Mouse (Mus musculus) forelimb bud, embryonic 11.5 days (tissue): ENCODE measurements around the gene Zfp507.
A peak's percentile ranks its signal among the peaks of the same experiment; 100 is the strongest.

Experiments used
- DNase-seq: peaks from one replicate; pipeline ENCODE4 v3.0.0-alpha.2; 2012; ENCODE audit warnings: low read depth, low spot score

Zfp507 gene

GRCm38 (mm10) chr7:35782252-35782651 lies 20.6 kb downstream of the Zfp507 start:
- no peak for DNase-seq

DNA sequence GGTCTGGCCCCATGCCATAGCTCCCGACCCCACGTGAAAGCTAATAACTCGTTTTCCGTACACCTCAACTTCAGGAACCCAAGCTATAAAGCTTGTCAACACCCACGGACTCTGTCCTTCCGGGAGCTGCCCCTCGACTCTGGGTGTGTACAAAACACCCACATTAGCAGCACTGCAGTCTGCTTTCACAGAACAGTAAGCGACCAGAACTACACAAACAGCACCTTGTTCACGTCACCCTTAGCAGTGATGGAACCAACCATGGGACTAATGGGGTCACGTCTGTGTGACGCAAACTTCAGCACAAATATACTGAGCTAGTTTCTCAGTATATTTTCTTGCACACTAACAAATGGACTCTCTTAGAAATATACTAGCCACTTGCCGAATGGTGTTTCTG lies 28.7 kb downstream of the Zfp507 start:
- no peak for DNase-seq

DNA sequence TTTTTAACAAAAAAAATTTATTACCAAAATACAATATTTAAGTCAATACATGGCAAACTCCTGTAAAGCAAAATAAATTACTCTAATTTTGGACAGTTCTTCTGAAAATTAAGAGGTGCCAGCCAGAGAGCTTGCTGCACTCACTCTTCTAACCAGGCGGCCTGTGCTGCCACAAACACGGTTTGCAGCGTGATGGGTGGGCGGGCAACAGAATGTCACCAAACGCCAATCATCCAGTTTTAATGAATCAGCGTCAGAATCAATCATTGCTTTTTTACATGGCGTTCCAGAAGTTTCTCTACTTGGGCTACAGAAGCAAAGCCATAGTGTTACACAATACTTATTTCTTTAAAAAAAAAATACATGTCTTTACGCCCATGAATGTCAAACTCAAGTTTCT lies 30.5 kb downstream of the Zfp507 start:
- DNase-seq, result no peak

- no peak for DNase-seq
Observed at GRCm38 (mm10) chr7:35771106-35771505, 31.7 kb downstream of the Zfp507 start.

- no peak for DNase-seq
Observed at GRCm38 (mm10) chr7:35770122-35770521, 32.7 kb downstream of the Zfp507 start.

DNA sequence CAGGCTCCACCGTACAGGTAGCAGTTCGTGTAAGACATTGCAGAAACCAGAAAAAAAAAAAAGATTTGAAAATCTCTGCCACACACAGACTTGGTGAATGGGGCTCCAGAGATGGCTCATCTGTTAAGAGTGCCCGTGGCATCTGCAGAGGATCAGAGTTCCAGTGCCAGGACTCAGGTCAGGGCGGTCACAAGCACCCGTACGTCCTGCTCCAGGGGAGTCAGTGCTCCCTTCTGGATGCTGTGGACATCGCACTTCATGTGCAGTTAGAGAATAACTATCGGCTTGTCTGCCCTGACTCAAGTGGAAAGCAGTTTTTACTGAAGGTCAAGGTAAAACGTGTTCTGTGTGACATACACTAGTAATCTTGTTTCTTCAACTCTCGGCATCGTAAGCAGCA lies 38.3 kb downstream of the Zfp507 start:
- no peak for DNase-seq

GRCm38 (mm10) chr7:35761801-35762200 lies 41.0 kb downstream of the Zfp507 start:
- no peak for DNase-seq

- DNase-seq, result no peak
Observed at GRCm38 (mm10) chr7:35759602-35760001, 43.2 kb downstream of the Zfp507 start.

DNA sequence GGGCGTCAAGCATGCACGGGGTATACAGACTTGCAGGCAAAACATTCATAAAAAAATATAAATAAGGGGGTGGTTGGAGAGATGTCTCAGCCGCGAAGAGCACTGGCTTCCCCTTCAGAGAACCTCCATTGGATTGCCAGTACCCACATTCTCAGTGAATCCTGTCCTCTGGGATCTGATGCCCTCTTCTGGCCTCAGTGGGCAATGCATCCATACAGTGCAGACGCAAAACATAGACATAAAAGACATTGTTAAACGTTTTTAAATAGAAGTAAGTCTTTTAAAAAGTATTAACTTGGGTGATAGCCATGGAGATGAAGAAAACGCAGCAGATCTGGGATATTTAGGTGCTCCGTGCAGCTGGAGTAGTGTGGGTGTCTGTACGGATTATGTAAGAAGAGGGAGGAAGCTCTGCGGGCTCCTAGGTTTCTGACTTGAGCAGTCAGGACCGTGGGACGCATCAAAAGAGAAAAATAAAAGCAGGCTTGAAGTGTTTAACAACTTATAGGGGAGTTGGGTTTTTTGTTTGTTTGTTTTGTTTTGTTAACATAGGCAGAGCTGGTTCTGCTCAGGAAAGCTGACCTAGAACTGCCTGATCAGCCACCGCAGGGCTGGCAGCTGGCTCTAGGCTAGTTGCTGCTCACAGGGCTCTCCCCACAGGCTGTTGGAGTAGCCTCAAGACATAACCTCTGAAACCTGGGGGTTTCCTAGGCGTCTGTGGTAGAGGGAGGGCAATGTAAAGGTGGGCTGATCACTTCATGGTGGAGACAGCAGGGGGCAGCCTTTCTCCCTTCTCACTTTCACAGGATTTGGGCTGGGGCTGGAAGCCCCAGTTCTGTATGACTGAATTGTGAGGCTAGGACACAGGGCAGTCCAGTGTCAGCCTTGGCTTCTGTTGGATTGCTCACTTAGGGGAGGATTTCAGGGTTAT lies 46.0 kb downstream of the Zfp507 start:
- no peak for DNase-seq

DNA sequence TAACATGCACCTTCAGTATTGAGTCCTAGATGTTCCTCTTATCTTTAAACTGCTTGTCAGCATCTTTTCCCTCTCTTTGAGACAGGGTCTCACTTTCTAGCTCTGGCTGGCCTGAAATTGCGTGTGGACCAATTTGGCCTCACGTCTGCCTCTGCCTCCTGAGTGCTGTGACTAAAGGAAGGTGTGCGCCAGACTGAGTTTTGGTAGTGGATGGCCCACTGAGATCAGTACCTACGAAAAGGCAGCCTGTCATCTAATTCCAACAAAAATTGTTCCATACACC lies 48.0 kb downstream of the Zfp507 start:
- no peak for DNase-seq

GRCm38 (mm10) chr7:35754033-35754885 lies 48.5 kb downstream of the Zfp507 start, which contains the start of gene Dpy19l3:
Dpy19l3 (minus strand) TSS chr7:35754454.
- DNase-seq, result peak; percentile 81

GRCm38 (mm10) chr7:35753319-35754032 lies 49.3 kb downstream of the Zfp507 start:
- DNase-seq, result no peak

- DNase-seq, result no peak
Observed at GRCm38 (mm10) chr7:35750873-35751272, 51.9 kb downstream of the Zfp507 start.

- no peak for DNase-seq
Observed at GRCm38 (mm10) chr7:35747397-35747964, 55.3 kb downstream of the Zfp507 start.

- DNase-seq, result no peak
Observed at GRCm38 (mm10) chr7:35746686-35747396, 56.0 kb downstream of the Zfp507 start.

DNA sequence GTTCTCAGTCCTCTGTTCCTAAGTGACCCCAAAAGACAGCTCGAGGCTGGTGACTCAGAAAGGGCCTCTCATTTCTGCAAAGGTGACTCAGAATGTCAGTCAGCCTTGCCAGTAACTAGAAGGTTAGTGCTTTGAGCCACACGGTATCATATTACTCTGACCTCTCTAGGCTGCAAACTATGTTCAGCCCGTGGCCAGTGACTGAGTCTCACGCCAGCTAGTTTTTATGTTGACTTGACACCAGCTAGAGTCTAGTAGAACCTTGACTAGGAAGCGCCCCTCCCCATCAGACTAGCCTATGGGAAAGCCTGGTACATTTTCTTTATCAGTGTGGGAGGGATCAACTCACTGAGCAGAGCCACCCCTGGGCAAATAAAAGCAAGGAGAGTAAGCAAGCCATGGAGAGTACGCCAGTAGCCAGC lies 57.5 kb downstream of the Zfp507 start:
- no peak for DNase-seq

DNA sequence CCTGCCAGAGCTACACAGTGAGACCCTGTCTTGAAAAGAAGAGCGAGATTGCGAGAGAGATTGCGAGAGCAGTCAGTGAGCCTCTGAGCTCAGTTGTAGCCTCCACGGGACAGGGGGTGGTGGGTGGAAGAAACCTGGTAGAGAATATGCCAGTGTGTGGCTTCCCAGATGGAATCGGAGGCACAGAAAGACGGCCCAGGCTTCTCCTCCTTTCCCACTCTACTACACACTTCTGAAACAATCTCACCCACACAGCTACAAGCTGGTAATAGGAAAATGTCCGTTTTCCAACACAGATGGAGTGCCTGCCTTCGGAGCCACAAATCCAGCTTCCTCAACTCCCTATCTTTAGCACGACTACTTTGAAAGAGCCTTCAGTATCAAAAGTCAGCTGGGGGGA lies 58.0 kb downstream of the Zfp507 start:
- no peak for DNase-seq

GRCm38 (mm10) chr7:35742310-35742709 lies 60.5 kb downstream of the Zfp507 start:
- DNase-seq, result no peak

- no peak for DNase-seq
Observed at GRCm38 (mm10) chr7:35741858-35742257, 60.9 kb downstream of the Zfp507 start.

- DNase-seq, result no peak
Observed at GRCm38 (mm10) chr7:35740489-35741230, 62.1 kb downstream of the Zfp507 start.
